Mouse (Mus musculus): Measurements from ENCODE around the gene Otc.

Gene Otc

GRCm38 (mm10) chrX:10251852-10252504 lies at the start of gene Otc:
Gene Otc (plus strand): TSS chrX:10252305.
- DNase-seq (ENCODE audit: low spot score in 2 of 2), result no peak

GRCm38 (mm10) chrX:10205937-10206336 lies 46.2 kb upstream of the Otc start:
- DNase-seq (ENCODE audit: low spot score in 2 of 2), result no peak

GRCm38 (mm10) chrX:10215972-10216371 lies 36.1 kb upstream of the Otc start:
- DNase-seq (ENCODE audit: low spot score in 2 of 2), result no peak

- DNase-seq (ENCODE audit: low spot score in 2 of 2), result peak; percentile 88
These were observed 35.6 kb upstream of the Otc start, which contains the start of gene Rpgr for GRCm38 (mm10) chrX:10216410-10216949. Gene Rpgr (minus strand): TSS chrX:10216920.

GRCm38 (mm10) chrX:10219281-10219680 lies 32.8 kb upstream of the Otc start:
- DNase-seq (ENCODE audit: low spot score in 2 of 2), result no peak

GRCm38 (mm10) chrX:10233051-10233450 lies 19.1 kb upstream of the Otc start:
- DNase-seq (ENCODE audit: low spot score in 2 of 2), result no peak

- DNase-seq (ENCODE audit: low spot score in 2 of 2), result no peak
These were observed 17.5 kb upstream of the Otc start for GRCm38 (mm10) chrX:10234617-10235016.

GRCm38 (mm10) chrX:10239515-10239914 lies 12.6 kb upstream of the Otc start:
- no peak for DNase-seq (ENCODE audit: low spot score in 2 of 2)

GRCm38 (mm10) chrX:10243916-10244315 lies 8.2 kb upstream of the Otc start:
- DNase-seq (ENCODE audit: low spot score in 2 of 2), result no peak

- no peak for DNase-seq (ENCODE audit: low spot score in 2 of 2)
These were observed 748 bp upstream of the Otc start for GRCm38 (mm10) chrX:10251357-10251756.

GRCm38 (mm10) chrX:10257774-10258173 lies 5.7 kb downstream of the Otc start:
- DNase-seq (ENCODE audit: low spot score in 2 of 2), result no peak

- DNase-seq (ENCODE audit: low spot score in 2 of 2), result no peak
These were observed 6.2 kb downstream of the Otc start for GRCm38 (mm10) chrX:10258260-10258659.

- DNase-seq (ENCODE audit: low spot score in 2 of 2), result no peak
These were observed 16.2 kb downstream of the Otc start for GRCm38 (mm10) chrX:10268308-10268707.

GRCm38 (mm10) chrX:10268761-10269437 lies 16.8 kb downstream of the Otc start:
- DNase-seq (ENCODE audit: low spot score in 2 of 2), result no peak

GRCm38 (mm10) chrX:10297341-10297740 lies 45.2 kb downstream of the Otc start:
- no peak for DNase-seq (ENCODE audit: low spot score in 2 of 2)

- DNase-seq (ENCODE audit: low spot score in 2 of 2), result no peak
These were observed 66.1 kb downstream of the Otc start for GRCm38 (mm10) chrX:10318176-10318575.

GRCm38 (mm10) chrX:10330246-10330645 lies 78.1 kb downstream of the Otc start:
- no peak for DNase-seq (ENCODE audit: low spot score in 2 of 2)

- no peak for DNase-seq (ENCODE audit: low spot score in 2 of 2)
These were observed 79.6 kb downstream of the Otc start for GRCm38 (mm10) chrX:10331749-10332148.

GRCm38 (mm10) chrX:10336816-10337215 lies 84.7 kb downstream of the Otc start:
- no peak for DNase-seq (ENCODE audit: low spot score in 2 of 2)

- no peak for DNase-seq (ENCODE audit: low spot score in 2 of 2)
These were observed 103.8 kb downstream of the Otc start for GRCm38 (mm10) chrX:10355867-10356266.
